Mouse (Mus musculus): ENCODE measurements at regions not wholly inside any gene's neighbourhood (a gene's known extent, or its start where the extent isn't known, plus 50 kb on each side); places are given as distances from the start of the nearest gene placed in this dataset.
A peak's percentile ranks its signal among the peaks of the same experiment; 100 is the strongest.

GRCm38 (mm10) chr11:18715851-18716126 is 303.0 kb downstream of the Meis1 start:
- no peak for DNase-seq (ENCODE audit: low spot score in 2 of 2)

- no peak for DNase-seq (ENCODE audit: low spot score in 2 of 2)
These were observed 303.5 kb downstream of the Meis1 start for GRCm38 (mm10) chr11:18715050-18715850.

- no peak for DNase-seq (ENCODE audit: low spot score in 2 of 2)
These were observed 304.4 kb downstream of the Meis1 start for GRCm38 (mm10) chr11:18714400-18714799.

- DNase-seq (ENCODE audit: low spot score in 2 of 2), result peak; percentile 2 to 6
These were observed 306.1 kb downstream of the Meis1 start for GRCm38 (mm10) chr11:18712642-18713053.

- DNase-seq (ENCODE audit: low spot score in 2 of 2), result no peak
These were observed 309.2 kb downstream of the Meis1 start for GRCm38 (mm10) chr11:18709628-18710027.

GRCm38 (mm10) chr11:18681593-18681992 is 337.2 kb downstream of the Meis1 start:
- no peak for DNase-seq (ENCODE audit: low spot score in 2 of 2)

- no peak for DNase-seq (ENCODE audit: low spot score in 2 of 2)
These were observed 341.9 kb downstream of the Meis1 start for GRCm38 (mm10) chr11:18676876-18677275.

GRCm38 (mm10) chr11:18670967-18671366 is 347.8 kb downstream of the Meis1 start:
- DNase-seq (ENCODE audit: low spot score in 2 of 2), result no peak

GRCm38 (mm10) chr11:18669322-18669721 is 349.5 kb downstream of the Meis1 start:
- no peak for DNase-seq (ENCODE audit: low spot score in 2 of 2)

GRCm38 (mm10) chr11:18656358-18656757 is 362.4 kb downstream of the Meis1 start:
- no peak for DNase-seq (ENCODE audit: low spot score in 2 of 2)

- no peak for DNase-seq (ENCODE audit: low spot score in 2 of 2)
These were observed 386.6 kb downstream of the Meis1 start for GRCm38 (mm10) chr11:18631975-18632773.

- DNase-seq (ENCODE audit: low spot score in 2 of 2), result no peak
These were observed 387.2 kb downstream of the Meis1 start for GRCm38 (mm10) chr11:18631570-18631969.

GRCm38 (mm10) chr11:18621777-18622176 is 397.0 kb downstream of the Meis1 start:
- DNase-seq (ENCODE audit: low spot score in 2 of 2), result no peak

- no peak for DNase-seq (ENCODE audit: low spot score in 2 of 2)
These were observed 413.9 kb downstream of the Meis1 start for GRCm38 (mm10) chr11:18604836-18605235.

GRCm38 (mm10) chr11:18601568-18602182 is 417.1 kb downstream of the Meis1 start:
- no peak for DNase-seq (ENCODE audit: low spot score in 2 of 2)

GRCm38 (mm10) chr11:18598349-18598748 is 420.4 kb downstream of the Meis1 start:
- DNase-seq (ENCODE audit: low spot score in 2 of 2), result no peak

GRCm38 (mm10) chr11:18596996-18597395 is 421.8 kb downstream of the Meis1 start:
- no peak for DNase-seq (ENCODE audit: low spot score in 2 of 2)

GRCm38 (mm10) chr11:18590487-18590886 is 428.3 kb downstream of the Meis1 start:
- DNase-seq (ENCODE audit: low spot score in 2 of 2), result no peak

- DNase-seq (ENCODE audit: low spot score in 2 of 2), result no peak
These were observed 432.3 kb downstream of the Meis1 start for GRCm38 (mm10) chr11:18586468-18586867.

- DNase-seq (ENCODE audit: low spot score in 2 of 2), result no peak
These were observed 433.8 kb downstream of the Meis1 start for GRCm38 (mm10) chr11:18585031-18585430.

GRCm38 (mm10) chr11:18582781-18583161 is 436.0 kb downstream of the Meis1 start:
- no peak for DNase-seq (ENCODE audit: low spot score in 2 of 2)

GRCm38 (mm10) chr11:18581997-18582780 is 436.6 kb downstream of the Meis1 start:
- DNase-seq (ENCODE audit: low spot score in 2 of 2), result no peak

Data from urinary bladder, adult 18-20 months (tissue).